In the genomic region with DNA sequence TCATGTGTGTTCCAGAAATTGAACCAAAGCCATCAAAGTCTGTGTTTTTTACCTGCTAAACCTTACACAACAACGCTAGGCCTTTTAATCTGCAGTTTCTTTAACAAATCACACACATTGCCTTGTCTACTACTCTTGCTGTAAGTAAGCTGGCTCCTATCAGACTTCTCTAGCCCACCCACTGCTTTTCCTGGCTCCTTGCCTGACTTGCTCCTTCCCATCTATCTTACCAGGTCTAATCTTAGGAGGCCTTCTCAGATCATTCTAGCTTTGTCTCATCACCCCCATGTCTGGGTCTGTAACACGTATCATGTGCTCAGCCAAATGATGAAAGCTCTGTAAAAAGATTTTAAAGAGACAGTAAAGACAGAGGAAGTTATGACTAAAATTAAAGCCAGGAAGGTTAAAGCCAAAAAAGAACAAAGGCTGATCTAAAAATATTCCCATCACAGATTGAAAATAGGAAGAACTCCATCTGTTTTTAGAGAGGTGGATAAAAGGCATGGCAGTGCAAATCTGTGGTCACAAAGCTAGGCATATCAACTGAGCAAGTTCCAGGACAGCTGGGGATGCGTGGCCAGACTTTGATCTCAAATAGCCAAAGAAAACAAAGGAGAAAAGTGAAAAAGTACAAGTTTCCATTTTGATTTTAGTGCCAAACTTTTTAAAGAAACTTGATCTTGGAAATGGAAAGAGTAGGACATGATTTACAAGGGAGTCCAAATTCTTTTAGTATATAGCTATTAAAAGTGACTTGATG, we compare ENCODE assay signal across 11 mouse cellular contexts. TPM values are rescaled to one million over a fixed set of nuclear protein-coding genes. Genes with fewer than 3 reads are reported as not detected.
DNase-seq lines count a peak whose midpoint lies in the region; ATAC-seq and TF ChIP-seq lines count a peak whose summit lies in the region.
"Had no signal": no experiment of that assay in that cellular context is flagged by ENCODE, and none has a peak within 500 bp of the region (broad histone marks: within the 10 kb centered on the region; RNA-seq: fewer than 3 reads in every experiment).

No protein-coding gene starts in this region.

- no peak for TF ChIP-seq CTCF in kidney, postnatal 0 days (IDR thresholded peaks at IDR 0.05; ENCODE audit: low read depth)
- TF ChIP-seq CTCF in lung, embryonic 14.5 days (IDR thresholded peaks at IDR 0.05; ENCODE audit: low read depth), result no peak
- TF ChIP-seq CTCF in lung, adult 2 months (IDR thresholded peaks at IDR 0.05; ENCODE audit: insufficient read depth, low read length), result no peak

- WGBS in kidney, postnatal 0 days, result 39% methylated on average over 3 of the region's 3 CpGs
- 47% methylated on average over 3 of the region's 3 CpGs for WGBS in kidney, embryonic 14.5 days
- 37% methylated on average over 3 of the region's 3 CpGs for WGBS in lung, embryonic 14.5 days
- 54% methylated on average over 3 of the region's 3 CpGs for WGBS in lung, adult 2 months

- H3K4me3 ChIP-seq in kidney, postnatal 0 days (replicated peaks; ENCODE audit: low read depth, low read length), result no peak overlapping the region
- no peak overlapping the region for H3K4me3 ChIP-seq in kidney, embryonic 14.5 days (ENCODE audit: low read length)
- H3K4me3 ChIP-seq in lung, embryonic 14.5 days (ENCODE audit: low read depth, low read length), result no peak overlapping the region
- H3K4me3 ChIP-seq in lung, adult 2 months (replicated peaks; ENCODE audit: extremely low read depth, low read depth, low read length), result no peak overlapping the region

- peaks cover 23% of the 10 kb centered on the region for H3K36me3 ChIP-seq in kidney, postnatal 0 days (ENCODE audit: insufficient read depth, low read length)
- peaks cover 35% of the 10 kb centered on the region for H3K36me3 ChIP-seq in kidney, embryonic 14.5 days (ENCODE audit: control insufficient read depth, insufficient read depth, low read length)
- H3K36me3 ChIP-seq in lung, embryonic 14.5 days (ENCODE audit: insufficient read depth), result peaks cover 33% of the 10 kb centered on the region

- H3K27ac ChIP-seq in kidney, postnatal 0 days, result peak overlapping the region; percentile 44; the same call in 1 of the 2 replicates
- no peak overlapping the region; the same call in 1 of the 2 replicates for H3K27ac ChIP-seq in kidney, embryonic 14.5 days (ENCODE audit: low read depth, low read length)
- peak overlapping the region; percentile 26; the same call in 1 of the 2 replicates for H3K27ac ChIP-seq in lung, embryonic 14.5 days (ENCODE audit: low read depth)

- no peak overlapping the region for H3K9ac ChIP-seq in kidney, postnatal 0 days (ENCODE audit: low read depth, low read length)
- no peak overlapping the region for H3K9ac ChIP-seq in kidney, embryonic 14.5 days (ENCODE audit: low read depth, low read length)
- H3K9ac ChIP-seq in lung, embryonic 14.5 days, result 0 out of 2 replicates have a peak overlapping the region, but pooled peaks have one; percentile 13

- H3K4me1 ChIP-seq in kidney, postnatal 0 days (replicated peaks; ENCODE audit: insufficient read depth, low read length), result peaks cover 15% of the 10 kb centered on the region; the same call in 1 of the 2 replicates
- peaks cover 26% of the 10 kb centered on the region for H3K4me1 ChIP-seq in kidney, embryonic 14.5 days (ENCODE audit: control insufficient read depth, insufficient read depth, low read length)
- peaks cover 6% of the 10 kb centered on the region for H3K4me1 ChIP-seq in lung, embryonic 14.5 days (ENCODE audit: insufficient read depth)
- peaks cover 4% of the 10 kb centered on the region for H3K4me1 ChIP-seq in lung, adult 2 months (ENCODE audit: control insufficient read depth, insufficient read depth, low read length)

- H3K4me2 ChIP-seq in kidney, postnatal 0 days (ENCODE audit: low read length), result no peak overlapping the region
- H3K4me2 ChIP-seq in kidney, embryonic 14.5 days (replicated peaks; ENCODE audit: low read depth, low read length), result no peak overlapping the region
- H3K4me2 ChIP-seq in lung, embryonic 14.5 days, result peak overlapping the region; percentile 11

- DNase-seq in cerebellum, adult 11 months, result peak; percentile 16
- peak; percentile 88 for DNase-seq in kidney, postnatal 0 days (ENCODE audit: low spot score)
- peak; percentile 65 for DNase-seq in lung, embryonic 14.5 days
- no peak for DNase-seq in lung, adult 2 months
- peak; percentile 52 to 70 for DNase-seq in cerebellum, postnatal 25 days
- DNase-seq in retina, postnatal 1 day, result no peak
- DNase-seq: lung, postnatal 14 days; spleen, adult 18-20 months; thymus, adult 18-20 months had no signal

- ATAC-seq in cerebellum, adult (ENCODE audit: insufficient number of reproducible peaks, low FRiP score, low TSS enrichment), result no peak
- ATAC-seq in kidney, postnatal 0 days (replicated peaks; ENCODE audit: low FRiP score, low read depth), result no peak
- no peak for ATAC-seq in kidney, embryonic 14.5 days (ENCODE audit: low FRiP score, low TSS enrichment)
- ATAC-seq in lung, embryonic 14.5 days (ENCODE audit: insufficient read depth), result no peak

- TF ChIP-seq POLR2A in lung, adult 2 months (IDR thresholded peaks at IDR 0.05; ENCODE audit: borderline replicate concordance, extremely low read depth, low read depth, low read length), result no peak

- no peaks in the 10 kb centered on the region for H3K27me3 ChIP-seq in kidney, postnatal 0 days (ENCODE audit: insufficient read depth, low read length)
- H3K27me3 ChIP-seq in kidney, embryonic 14.5 days (ENCODE audit: control insufficient read depth, insufficient read depth, low read length), result no peaks in the 10 kb centered on the region
- no peaks in the 10 kb centered on the region for H3K27me3 ChIP-seq in lung, embryonic 14.5 days (ENCODE audit: insufficient read depth, low read length)

- H3K9me3 ChIP-seq in kidney, postnatal 0 days (replicated peaks; ENCODE audit: low read length), result no peaks in the 10 kb centered on the region
- no peaks in the 10 kb centered on the region for H3K9me3 ChIP-seq in kidney, embryonic 14.5 days (ENCODE audit: control insufficient read depth, low read length)
- H3K9me3 ChIP-seq in lung, embryonic 14.5 days (ENCODE audit: low read depth, low read length), result no peaks in the 10 kb centered on the region

RNA-seq across cellular contexts. Expression of gene Gtf3c4, which starts 3.8 kb away (rescaled TPM):
- polyA plus RNA-seq in kidney, postnatal 0 days (2015; fragmentation: Nextera tagmentation; extraction: Ambion mirVana), result 9.3 and 9.9 TPM in 2 replicates
- polyA plus RNA-seq in kidney, embryonic 14.5 days (2014; fragmentation: Nextera tagmentation; extraction: Ambion mirVana), result 16.4 and 31.7 TPM in 2 replicates
- 27.8 and 29.0 TPM in 2 replicates for polyA plus RNA-seq in lung, embryonic 14.5 days (2014; fragmentation: Nextera tagmentation; extraction: Ambion mirVana)
- polyA plus RNA-seq in lung, adult 2 months (2012; rRNA removed), result 8.6 and 10.2 TPM in 2 replicates

RNA-seq across cellular contexts. Expression of gene Ddx31, which starts 3.8 kb away (rescaled TPM):
- 8.7 and 9.7 TPM in 2 replicates for polyA plus RNA-seq in kidney, postnatal 0 days (2015; fragmentation: Nextera tagmentation; extraction: Ambion mirVana)
- polyA plus RNA-seq in kidney, embryonic 14.5 days (2014; fragmentation: Nextera tagmentation; extraction: Ambion mirVana), result 9.4 and 20.0 TPM in 2 replicates
- 15.6 and 16.5 TPM in 2 replicates for polyA plus RNA-seq in lung, embryonic 14.5 days (2014; fragmentation: Nextera tagmentation; extraction: Ambion mirVana)
- 2.8 and 3.8 TPM in 2 replicates for polyA plus RNA-seq in lung, adult 2 months (2012; rRNA removed)

Comparison
In these comparisons a context has a peak if more than half of its experiments do, and no peak if none do; other contexts are left out.
1. DNase-seq: peak in cerebellum, adult 11 months (single experiment), kidney, postnatal 0 days (single experiment), lung, embryonic 14.5 days (single experiment) and cerebellum, postnatal 25 days (2 of 2); none in lung, adult 2 months (single experiment) and retina, postnatal 1 day (single experiment).